Mouse (Mus musculus) gastrocnemius, adult 8-10 months (tissue): Measurements from ENCODE around the gene Gpx3. TPM values are rescaled to one million over a fixed set of nuclear protein-coding genes. Genes with fewer than 3 reads are reported as not detected.
"Not testable (repeated sequence)": the region's sequence is repeated elsewhere in the genome, so short reads cannot be mapped to it uniquely, and the experiment has no call there.

Experiments used
- DNase-seq, 2 experiments: peaks; one replicate each; pipeline ENCODE4 v3.0.0; 2022; ENCODE audit warnings: low spot score in 2 of 2
- total RNA-seq, 4 experiments: library from RNA; stranded (reverse); gene quantifications; 2 replicates each; pipeline ENCODE4 v1.2.4; 2022

Gpx3 gene
- total RNA-seq, 4 experiments from 2014 or later, result 56.1 to 401 (median 118) TPM

- no peak for DNase-seq
These were observed 22.3 kb upstream of the Gpx3 start for GRCm38 (mm10) chr11:54879922-54880321.

DNA sequence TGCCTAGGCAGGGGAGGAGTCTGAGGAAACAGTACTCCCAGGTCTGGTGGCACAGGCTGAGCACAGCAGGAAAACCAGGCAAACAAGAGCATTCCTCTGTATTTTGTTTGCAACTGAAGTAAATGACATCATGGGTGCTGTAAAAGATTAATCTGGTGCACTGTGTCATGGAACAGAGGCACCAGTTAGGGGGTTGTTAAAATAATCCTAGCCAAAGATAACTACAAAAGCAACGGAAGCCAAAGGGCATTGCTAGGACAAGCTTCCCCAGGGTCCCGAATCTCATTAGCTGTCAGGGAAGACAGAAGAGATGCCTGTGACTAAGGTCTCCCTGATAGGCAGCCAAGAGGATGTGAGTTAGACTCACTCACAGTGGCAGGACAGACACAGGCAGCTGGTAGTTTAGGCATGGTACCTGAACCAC, 21.2 kb upstream of the Gpx3 start:
- no peak for DNase-seq

DNA sequence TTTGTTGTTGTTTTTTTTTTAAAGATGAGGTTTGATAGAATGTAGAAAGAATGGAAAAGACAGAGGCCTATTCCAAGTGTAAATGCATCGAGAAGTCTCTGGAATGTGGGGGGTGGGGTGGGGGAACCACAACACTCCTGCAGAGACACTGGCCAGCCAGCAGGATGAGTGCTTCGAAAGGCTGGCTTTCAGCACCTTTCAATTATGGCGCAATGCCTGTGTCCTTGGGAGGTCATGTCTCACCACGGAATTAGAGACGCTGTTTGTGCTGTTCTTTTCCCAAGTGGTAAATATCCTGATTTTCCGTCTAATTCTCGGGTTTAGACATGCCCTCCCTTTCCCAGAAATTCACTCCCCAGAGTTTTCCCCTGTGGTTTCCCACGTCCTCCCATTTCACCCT, 19.6 kb upstream of the Gpx3 start:
- DNase-seq, result peak in 1 of 2 experiments; percentile 63

DNA sequence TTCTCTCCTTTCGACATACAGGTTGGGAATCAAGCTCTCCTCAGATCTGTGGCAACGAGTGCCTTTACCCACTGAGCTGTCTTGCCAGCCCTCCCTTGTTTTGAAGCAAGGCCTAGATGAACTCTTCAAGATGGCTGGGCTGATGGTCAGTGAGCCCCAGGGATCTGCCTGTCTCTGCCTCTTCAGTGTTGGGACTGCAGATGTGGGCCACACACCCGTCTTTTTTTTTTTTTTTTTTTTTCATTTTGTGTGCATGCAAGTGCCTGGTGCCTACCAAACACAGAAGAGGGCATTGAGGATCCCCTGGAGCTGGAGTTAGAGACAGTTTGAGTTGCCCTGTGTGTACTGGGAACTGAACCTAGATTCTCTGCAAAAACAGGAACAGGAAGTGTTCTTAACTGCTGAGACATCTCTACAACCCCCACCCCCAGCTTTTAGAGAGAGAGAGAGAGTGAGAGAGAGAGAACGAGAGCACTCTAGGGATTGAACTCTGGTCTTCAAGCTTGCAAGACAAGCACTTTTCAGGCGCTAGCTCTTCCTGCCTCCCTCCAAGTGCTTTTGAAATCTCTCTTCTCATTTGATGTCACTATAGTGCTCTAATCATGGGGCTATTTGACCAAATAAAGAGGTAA, 17.9 kb upstream of the Gpx3 start:
- no peak for DNase-seq

- DNase-seq, result peak; percentile 70 to 83
These were observed 17.3 kb upstream of the Gpx3 start for GRCm38 (mm10) chr11:54884937-54885336.

- DNase-seq, result no peak
These were observed 16.8 kb upstream of the Gpx3 start for GRCm38 (mm10) chr11:54885406-54885805.

DNA sequence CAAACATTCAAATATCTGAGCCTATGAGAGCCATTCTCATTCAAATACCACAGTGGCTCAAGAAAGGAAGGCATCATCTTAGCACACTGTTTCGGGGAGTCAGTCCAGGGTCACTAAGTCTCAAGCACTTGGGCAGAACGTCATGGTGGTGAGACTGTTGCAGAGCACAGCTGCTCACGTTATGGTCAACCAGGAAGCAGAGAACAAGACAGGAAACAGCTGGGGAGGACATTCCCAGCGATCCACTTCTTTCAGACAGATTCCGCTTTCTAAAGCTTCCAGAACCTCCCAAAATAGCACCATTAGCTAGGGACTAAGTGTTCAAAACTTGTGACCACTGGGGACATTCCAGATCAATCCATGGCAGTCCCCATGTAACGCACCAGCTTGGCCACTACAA, 14.3 kb upstream of the Gpx3 start:
- DNase-seq, result no peak

DNA sequence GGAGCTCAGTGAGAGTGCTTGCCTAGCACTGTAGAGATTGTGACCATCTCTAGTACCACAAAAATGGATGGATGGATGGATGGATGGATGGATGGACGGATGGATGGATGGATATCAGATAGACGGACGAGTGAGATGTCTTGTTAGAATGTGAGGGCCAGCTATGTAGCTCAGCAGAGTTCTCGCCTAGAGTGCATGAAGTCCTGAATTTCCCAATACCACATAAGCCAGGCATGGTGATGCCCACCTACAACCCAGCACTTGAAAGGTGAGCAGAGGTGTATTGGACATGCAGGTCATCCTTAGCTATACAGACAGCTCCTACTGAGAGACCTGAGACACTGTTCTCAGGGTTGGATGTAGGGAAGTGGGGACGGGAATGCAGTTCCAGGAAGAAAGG, 10.9 kb upstream of the Gpx3 start:
- DNase-seq, result no peak

- DNase-seq, result no peak
These were observed 10.2 kb upstream of the Gpx3 start for GRCm38 (mm10) chr11:54892091-54892490.

DNA sequence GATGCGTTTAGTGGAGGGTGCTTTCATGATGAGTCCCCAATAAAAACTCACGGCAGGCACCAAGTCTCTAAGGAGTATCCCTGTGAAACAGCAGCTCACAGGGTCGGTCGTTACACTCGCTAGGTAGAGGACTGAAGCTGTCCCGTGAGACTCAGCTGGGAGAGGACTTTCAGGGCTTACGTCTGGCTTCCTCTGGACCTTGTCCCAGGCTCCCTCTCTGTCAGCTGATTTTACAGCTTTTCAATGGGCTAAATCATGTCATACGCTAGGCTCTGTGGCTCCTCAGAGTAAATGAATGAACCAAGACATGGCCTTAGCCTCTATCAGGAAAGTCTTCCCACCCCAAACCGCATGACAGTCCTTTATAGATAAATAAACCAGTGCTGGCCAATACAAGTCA, 7.7 kb upstream of the Gpx3 start:
- DNase-seq, result no peak

GRCm38 (mm10) chr11:54896646-54897045, 5.6 kb upstream of the Gpx3 start:
- DNase-seq, result not testable (repeated sequence)

- no peak for DNase-seq
These were observed 4.8 kb upstream of the Gpx3 start for GRCm38 (mm10) chr11:54897470-54897869.

DNA sequence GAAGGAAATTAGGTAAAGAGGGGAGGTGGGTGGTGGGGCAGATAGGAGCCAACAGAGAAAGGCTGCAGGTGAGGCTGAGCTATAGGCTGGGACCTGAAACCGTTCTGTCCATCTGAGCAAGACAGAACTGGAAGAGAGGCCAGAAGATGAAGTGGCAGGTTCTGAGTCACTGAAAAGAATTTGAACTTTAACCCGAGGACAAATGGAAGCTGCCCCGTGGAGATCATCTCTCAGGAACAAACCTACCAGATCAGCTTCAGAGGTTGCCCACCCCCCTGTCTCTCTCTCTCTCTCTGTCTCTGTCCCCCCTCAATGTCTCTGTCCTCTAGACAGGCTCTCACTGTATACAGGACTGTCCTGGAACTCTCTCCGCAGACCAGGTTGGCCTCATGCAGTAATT, 2.6 kb upstream of the Gpx3 start:
- no peak for DNase-seq

GRCm38 (mm10) chr11:54903339-54903738, 1.1 kb downstream of the Gpx3 start:
- no peak for DNase-seq

- DNase-seq, result no peak
These were observed 1.9 kb downstream of the Gpx3 start for GRCm38 (mm10) chr11:54903940-54904706.

DNA sequence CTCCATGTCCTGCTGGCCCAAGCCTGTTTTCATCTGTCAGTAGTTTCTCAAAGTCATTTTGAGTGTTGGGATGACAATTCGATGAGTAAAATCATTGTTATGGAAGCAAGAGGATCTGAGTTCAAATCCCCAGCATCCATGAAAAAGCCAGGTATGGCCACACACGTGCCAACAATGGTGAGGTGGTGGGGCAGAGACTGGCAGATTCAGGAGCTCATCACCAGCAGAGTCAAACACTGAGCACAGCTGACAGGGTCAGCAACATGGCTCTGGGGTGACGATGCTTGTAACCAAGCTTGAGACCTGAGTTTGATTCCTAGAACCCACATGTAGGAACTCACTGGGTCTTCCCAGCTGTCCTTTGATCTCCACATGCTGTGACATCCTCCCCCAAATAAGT, 2.8 kb downstream of the Gpx3 start:
- no peak for DNase-seq

GRCm38 (mm10) chr11:54905931-54906330, 3.7 kb downstream of the Gpx3 start:
- DNase-seq, result peak in 1 of 2 experiments; percentile 38

GRCm38 (mm10) chr11:54906466-54906865, 4.2 kb downstream of the Gpx3 start:
- DNase-seq, result no peak

DNA sequence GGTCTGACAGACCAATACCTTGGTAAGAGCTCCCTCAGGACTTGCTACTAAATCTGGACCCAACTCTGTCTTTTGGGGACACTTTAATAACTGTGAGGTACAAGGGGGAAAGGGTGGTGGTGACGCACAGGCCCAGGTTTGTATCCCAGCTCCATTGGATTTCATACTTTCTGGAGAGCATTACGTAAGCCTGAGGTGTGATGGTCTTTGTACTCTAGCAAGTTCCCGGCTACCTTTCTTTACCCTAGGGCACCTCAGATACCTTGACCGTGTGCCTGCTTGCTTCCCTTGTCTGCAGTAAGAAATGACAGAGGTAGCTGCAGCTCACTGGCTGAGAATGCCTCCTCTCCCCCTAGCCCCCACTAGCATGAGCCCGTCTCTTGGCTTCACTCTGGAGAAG, 5.0 kb downstream of the Gpx3 start:
- no peak for DNase-seq

GRCm38 (mm10) chr11:54909273-54909672, 7.0 kb downstream of the Gpx3 start:
- no peak for DNase-seq

DNA sequence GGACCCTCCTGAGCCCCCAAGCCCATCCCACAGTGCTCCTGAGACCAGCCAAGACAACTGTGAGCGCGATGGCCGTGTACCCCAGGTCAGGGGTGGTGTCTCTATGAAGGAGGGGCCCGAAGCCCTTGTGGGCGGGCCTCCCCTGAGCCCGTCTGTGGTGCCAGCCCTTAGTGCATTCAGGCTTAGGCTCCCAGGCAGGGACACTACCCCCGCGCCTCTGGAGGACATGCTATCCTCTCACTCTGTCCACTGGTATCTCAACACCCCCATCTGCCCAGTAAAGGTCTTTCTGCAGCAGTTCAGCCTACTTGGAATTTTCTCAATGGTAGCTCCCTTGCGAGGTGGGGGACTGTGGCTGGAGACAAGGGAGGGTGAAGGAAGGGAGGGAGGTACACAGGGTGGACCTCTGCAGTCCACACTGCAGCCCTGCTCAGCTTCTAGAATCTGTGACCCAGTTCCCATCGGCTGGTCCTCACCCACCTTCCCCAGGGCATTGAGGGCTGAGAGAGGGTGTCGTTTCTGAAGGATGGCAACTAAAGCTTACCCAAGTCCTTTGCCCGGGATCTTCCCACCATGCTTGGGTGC, 7.9 kb downstream of the Gpx3 start:
- DNase-seq, result no peak

GRCm38 (mm10) chr11:54911201-54911600, 8.9 kb downstream of the Gpx3 start:
- DNase-seq, result no peak
